Mouse (Mus musculus) left cerebral cortex, adult 8-10 months (tissue): ENCODE data around the gene Pkn1. TPM values are rescaled to one million over a fixed set of nuclear protein-coding genes. Genes with fewer than 3 reads are reported as not detected.

Experiments used
- DNase-seq, 2 experiments: peaks; one replicate each; pipeline ENCODE4 v3.0.0; 2022; ENCODE audit warnings: low spot score in 2 of 2
- total RNA-seq, 4 experiments: library from RNA; stranded (reverse); gene quantifications; 2 replicates each; pipeline ENCODE4 v1.2.4; 2022

The Pkn1 gene
- total RNA-seq, 4 experiments from 2014 or later = 52.2 to 66.2 (median 54.8) TPM

DNA sequence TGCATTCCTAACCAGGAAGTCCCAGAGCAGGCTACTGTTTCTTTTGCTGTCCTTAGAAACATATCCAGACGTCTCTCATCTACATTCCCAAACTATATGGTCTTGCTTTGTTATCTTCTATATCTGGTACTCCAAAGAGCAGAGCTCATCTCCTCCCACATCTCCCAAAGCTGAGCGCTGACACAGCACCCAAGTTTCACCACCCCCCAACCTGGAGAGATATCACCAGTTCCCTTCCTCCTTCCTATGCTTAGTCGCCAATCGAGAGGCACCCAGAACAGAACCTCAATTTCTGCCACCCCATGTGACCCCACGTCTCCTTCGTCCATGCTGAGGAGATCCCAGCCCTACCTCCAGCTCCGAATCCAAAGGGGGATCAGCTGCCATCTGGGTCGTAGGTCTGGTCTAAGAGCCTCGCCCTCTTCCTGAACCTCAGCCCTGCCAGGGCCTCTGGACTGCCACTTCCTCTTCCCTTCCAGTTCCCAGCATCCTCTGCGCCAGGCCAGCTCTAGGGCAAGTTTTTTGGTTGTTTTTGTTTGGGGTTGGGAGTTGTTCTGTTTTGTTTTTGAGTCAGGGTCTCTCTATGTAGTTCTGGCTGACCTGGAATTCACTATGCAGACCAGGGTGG lies 5.3 kb downstream of the Pkn1 start:
- DNase-seq = no peak

- DNase-seq = no peak
These were observed 9.7 kb downstream of the Pkn1 start for GRCm38 (mm10) chr8:83689264-83689663.

DNA sequence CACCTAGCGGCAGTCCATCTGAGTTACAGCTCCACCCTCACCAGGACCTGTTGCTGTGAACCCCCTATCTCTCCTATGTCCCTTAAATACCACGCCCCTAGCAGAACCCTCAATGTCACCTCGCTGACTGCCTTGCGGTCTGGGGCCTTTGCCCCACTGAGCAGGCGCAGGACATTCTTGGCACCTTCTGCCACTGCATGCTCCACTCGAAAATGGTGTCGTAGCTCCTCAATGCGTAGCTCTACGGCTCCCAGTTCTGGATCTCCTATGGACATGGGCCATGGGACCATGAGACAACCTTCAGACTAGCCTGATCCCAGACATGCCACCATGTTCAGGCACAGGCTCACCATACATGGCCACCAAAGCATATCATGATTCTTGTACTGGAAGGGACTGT lies 14.5 kb downstream of the Pkn1 start:
- DNase-seq = no peak

DNA sequence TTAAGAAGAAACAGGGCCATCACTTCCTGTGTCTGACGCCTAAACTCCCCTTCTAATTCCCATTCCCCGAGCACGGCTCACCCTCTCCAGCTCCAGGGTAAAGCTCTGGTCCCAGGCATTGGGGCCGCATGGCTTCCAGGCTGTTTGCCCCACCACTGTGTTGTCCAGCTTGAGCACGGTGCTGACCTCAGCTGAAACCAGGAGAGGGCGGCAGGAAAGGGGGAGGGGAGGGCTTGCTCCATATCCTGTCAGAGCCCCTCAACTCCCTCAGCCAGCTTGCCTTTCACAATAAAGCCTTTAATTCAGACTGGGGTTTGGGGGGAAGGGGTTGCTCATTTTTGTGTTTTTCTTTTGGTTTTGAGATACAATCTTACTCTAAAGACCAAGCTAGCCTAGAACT lies 17.9 kb downstream of the Pkn1 start:
- no peak for DNase-seq

DNA sequence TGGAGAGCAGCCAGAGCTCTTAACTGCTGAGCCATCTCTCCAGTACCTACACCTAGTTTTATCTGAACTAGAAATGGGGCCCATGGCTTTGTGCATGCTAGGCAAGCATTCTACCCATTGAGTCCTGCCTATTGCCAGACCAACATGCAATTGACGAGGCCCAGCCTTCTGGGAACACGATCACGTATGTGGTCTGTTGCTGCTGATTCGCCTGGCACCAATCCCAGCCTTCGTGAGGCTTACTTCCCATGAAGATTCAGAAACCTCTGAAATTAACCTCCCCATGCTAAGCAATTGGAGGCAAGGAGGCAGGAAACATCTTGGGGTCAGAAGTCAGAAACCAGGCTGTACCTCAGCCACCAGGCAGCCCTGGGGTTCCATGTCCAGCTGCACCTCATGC lies 18.4 kb downstream of the Pkn1 start:
- no peak for DNase-seq

DNA sequence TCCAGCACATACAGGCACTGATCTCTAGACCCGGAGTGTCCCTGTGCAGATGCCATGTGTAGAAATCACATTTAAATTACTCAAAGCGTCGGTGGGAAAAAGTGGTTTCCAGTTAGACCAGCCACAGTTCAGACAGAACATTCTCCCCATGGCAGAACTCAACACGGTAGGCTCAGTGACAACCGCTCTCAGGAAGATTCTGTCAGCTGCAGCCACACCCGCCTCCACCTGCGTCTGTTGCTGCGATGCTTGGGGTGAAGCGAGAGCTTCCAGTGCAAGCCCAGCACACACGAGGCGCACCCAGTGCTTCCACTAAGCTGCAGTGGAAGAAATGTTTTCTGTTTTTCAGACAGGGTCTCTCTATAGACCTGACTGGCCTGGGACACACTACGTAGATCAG lies 19.1 kb downstream of the Pkn1 start:
- peak in 1 of 2 experiments; percentile 80 for DNase-seq

DNA sequence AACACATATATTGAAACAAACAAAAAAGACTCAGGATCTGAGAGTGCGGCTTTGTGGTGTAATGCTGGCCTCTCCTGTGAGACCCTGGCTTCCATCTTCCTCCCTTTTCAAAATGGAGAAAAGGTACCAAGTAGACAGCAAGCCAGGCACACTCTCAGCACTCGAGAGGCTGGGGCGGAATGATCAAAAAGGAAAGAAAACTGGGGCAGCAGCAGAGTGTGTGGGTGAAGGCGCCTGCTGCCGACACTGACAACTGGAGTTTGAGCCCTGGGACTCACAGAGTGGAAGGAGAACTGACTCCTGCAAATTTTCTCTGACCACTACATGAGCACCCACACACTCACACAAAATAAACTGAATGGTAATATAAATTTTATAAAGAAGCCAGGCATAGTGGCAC lies 24.5 kb downstream of the Pkn1 start:
- DNase-seq = no peak

GRCm38 (mm10) chr8:83672936-83673335 lies 26.0 kb downstream of the Pkn1 start:
- DNase-seq = no peak

DNA sequence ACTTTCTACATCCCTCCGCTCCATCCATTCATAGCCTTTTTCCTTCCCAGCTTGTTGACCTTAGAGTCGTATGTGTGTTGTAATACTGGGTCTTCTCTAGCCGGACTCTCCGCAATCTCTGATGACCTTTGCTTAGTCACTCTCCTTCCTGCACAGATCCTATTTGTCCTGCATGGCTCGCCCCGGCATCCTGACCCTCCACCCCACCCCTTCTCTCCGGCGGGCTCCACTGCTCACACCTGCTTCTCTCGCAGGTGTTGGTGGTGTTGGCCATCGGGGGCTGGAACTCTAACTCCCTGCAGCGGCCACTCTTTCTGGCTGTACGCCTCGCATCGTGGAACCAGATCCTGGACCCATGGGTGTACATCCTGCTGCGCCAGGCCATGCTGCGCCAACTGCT lies 30.0 kb downstream of the Pkn1 start:
- DNase-seq = no peak

DNA sequence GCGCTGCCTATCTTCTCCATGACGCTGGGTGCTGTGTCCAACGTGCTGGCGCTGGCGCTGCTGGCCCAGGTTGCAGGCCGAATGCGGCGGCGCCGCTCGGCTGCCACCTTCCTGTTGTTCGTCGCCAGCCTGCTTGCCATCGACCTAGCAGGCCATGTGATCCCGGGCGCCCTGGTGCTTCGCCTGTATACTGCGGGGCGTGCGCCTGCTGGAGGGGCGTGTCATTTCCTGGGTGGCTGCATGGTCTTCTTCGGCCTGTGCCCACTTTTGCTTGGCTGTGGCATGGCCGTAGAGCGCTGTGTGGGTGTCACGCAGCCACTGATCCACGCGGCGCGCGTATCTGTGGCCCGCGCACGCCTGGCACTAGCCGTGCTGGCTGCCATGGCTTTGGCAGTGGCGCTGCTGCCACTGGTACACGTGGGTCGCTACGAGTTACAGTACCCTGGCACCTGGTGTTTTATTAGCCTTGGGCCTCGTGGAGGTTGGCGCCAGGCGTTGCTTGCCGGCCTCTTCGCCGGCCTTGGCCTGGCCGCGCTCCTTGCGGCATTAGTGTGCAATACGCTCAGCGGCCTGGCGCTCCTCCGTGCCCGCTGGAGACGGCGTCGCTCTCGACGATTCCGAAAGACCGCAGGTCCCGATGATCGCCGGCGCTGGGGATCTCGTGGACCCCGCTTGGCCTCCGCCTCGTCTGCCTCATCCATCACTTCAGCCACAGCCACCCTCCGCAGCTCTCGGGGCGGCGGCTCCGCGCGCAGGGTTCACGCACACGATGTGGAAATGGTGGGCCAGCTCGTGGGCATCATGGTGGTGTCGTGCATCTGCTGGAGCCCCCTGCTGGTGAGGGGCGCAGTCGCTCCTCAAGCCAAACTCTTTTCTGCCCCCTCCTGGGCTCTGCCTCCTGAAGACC lies 30.7 kb downstream of the Pkn1 start:
- DNase-seq = no peak

DNA sequence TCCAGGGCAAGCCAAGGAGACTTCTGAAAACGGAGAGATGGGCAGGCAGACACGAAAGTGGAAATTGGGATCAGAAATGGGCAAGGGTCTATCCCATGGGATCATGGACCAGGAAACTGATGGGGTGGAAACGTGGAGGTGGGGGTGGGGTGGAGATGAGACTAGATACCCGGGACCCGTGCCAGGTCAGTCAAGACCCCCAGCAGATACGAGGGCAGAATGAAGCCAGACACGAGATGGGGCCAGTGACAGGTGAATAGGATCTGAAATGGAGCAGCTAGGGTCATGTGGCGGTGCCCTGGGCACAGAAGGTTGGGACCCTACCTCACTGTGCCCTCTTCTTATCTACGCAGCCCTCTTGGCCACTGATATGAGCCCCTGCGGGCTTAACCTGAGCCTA lies 31.5 kb downstream of the Pkn1 start:
- DNase-seq = no peak

DNA sequence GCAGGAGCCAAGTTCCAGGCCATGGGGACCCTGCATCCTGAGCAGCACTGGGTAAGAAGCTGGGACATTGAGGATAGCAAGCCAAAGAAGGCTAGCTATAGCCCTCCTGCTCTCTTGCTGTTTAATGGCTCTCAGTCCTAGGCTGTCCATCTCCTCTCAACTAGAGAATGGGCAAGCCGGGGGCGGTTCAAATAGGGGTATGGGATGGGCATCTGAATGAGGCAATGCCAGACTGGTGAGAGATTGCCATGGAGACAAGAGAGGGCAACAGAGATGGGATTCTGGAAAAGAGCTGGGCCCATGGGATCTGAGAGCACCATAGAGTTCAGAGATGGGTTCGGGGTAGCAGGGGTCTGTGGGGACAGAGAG lies 32.1 kb downstream of the Pkn1 start:
- DNase-seq = no peak

DNA sequence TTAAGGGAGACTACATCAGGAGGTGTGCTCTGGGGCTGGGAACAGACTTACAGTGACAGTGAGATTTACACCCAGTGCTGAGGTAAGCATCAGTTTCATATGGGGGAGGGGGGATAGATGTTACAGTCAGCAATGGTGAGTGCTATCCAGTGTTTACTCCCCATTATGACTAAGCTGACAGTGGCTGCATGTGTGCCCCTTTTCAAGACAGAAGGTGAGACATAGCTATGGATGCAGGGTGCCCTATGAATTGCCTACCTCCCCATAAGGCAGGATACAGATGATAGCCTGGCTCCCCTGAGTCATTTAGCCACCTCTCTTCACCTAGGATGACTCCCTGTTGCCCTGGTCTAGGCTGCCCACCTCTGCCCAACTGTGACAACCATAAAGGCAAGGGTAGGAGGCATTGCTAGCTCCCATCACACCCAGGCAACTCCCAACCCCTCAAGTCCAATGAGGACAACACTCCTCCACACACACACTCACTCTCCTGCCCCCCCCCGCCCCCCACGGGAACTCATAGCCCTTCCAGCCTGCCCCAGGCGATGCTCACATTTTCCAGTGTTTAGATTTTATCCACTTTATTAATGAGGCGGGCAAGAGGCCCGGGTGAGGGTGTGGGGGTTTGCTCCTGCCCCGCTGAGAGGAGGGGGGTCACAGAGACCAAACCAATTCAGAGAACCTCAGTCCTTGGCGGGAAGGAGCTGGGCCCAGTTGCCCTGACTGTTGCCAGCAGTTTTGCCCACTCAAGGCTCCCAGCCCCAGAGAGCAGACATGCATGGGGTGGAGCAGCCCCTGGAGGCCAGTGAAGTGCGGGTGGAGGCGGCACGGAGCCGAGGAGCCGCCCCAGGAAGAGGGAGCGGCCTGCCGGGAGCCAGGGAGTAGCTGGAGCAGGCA lies 32.8 kb downstream of the Pkn1 start, which contains the start of gene Ptger1:
Gene Ptger1 (plus strand): TSS at position 710 of the 897 bp plus-strand sequence.
- DNase-seq = no peak

DNA sequence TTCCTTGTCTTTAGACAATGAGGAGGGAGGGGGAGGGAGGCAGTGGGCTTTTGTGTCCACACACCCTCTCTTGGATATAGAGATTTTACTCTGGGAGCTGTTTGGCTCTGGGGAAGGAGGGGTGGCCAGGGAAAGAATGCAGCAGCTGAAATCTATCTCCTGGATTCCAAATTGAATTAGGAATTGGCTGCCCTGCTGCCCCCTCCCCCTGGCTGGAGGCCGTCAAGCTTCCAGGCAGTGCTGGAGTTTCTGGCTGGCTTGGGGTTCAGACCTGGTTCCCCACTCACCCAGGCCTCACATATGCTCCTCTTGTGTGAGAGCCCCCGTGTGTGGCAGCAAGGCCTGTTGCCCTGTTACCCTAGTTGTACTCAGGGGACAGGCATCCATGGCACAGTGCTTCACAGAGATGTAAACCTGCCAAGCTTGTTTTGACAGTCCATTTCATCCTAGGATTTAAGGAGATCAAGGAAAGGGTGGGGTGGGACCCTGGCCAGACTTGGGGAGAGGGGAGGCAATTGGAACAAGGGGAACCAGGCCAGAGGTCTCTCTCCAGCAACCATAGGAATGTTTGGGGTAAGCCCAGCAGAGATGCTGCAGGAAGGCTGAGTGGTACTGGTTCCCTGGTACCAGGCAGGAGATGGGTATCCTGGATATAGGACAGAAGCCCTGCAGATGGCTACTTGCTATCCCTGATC lies 33.9 kb downstream of the Pkn1 start:
- DNase-seq = no peak

DNA sequence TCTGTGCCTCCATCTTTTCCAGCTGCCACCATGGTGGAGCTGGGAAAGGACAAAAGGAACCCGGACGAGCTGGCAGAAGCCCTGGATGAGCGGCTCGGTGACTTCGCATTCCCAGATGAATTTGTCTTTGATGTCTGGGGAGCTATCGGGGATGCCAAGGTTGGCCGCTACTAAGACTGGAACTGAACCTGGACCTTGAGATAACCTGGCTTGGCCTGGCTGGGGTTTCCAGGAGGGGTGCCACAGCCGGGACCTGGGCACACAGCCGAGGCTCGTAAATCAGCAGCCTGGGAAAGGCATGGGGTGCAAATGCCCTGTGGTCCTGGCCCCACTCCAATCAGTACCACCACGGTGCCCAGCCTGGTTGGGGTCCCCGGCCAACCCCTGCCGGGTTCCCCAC lies 34.9 kb downstream of the Pkn1 start:
- DNase-seq = no peak

DNA sequence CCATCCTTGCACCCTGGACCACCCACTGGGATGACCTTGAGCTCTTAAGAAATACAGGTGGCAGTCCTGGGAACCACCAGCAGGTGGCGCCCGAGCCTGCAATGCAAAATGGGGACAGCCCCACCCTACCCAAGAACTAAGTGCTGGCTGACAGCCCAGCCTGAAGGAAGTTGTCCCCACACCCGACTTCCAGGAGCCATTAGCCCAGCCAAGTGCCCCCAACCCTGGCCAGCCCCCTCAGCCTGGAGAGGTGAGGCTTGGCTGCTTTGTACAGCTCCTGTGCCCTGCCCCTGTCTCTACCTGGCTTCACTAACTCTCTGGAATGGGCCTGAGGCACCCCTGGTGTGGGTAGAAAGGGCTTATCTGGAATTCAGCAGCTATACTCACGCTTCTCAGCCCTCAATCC lies 36.6 kb downstream of the Pkn1 start:
- DNase-seq = peak; percentile 78 to 92

- DNase-seq = no peak
These were observed 37.8 kb downstream of the Pkn1 start for GRCm38 (mm10) chr8:83660995-83661680.

- DNase-seq = no peak
These were observed 38.4 kb downstream of the Pkn1 start for GRCm38 (mm10) chr8:83660545-83660944.

GRCm38 (mm10) chr8:83656484-83657246 lies 42.3 kb downstream of the Pkn1 start:
- DNase-seq = no peak

GRCm38 (mm10) chr8:83656043-83656442 lies 42.9 kb downstream of the Pkn1 start:
- no peak for DNase-seq
